Mouse (Mus musculus) c-Kit-positive CD71-positive TER-119-positive erythroid progenitor cells, embryonic 14.5 days (primary cell): Measurements from ENCODE around the gene Olfr45.
"Not testable (repeated sequence)": the region's sequence is repeated elsewhere in the genome, so short reads cannot be mapped to it uniquely, and the experiment has no call there.

Source experiments
- DNase-seq: peaks from one replicate; pipeline ENCODE4 v3.0.0-alpha.2; 2013; ENCODE audit warnings: low spot score

Olfr45 gene

GRCm38 (mm10) chr7:140681651-140682050 lies at the start of gene Olfr45:
TSS of gene Olfr45 (plus strand) at chr7:140681951.
- DNase-seq: no peak

GRCm38 (mm10) chr7:140646152-140646551 lies 35.6 kb upstream of the Olfr45 start, which contains the start of gene Olfr53:
TSS of gene Olfr53 (plus strand) at chr7:140646452.
- DNase-seq: no peak

GRCm38 (mm10) chr7:140659630-140660029 lies 22.1 kb upstream of the Olfr45 start, which contains the start of gene Olfr539:
TSS of gene Olfr539 (plus strand) at chr7:140659930.
- DNase-seq: no peak

- DNase-seq: not testable (repeated sequence)
Measured at GRCm38 (mm10) chr7:140670693-140671092, 11.1 kb upstream of the Olfr45 start.

DNA sequence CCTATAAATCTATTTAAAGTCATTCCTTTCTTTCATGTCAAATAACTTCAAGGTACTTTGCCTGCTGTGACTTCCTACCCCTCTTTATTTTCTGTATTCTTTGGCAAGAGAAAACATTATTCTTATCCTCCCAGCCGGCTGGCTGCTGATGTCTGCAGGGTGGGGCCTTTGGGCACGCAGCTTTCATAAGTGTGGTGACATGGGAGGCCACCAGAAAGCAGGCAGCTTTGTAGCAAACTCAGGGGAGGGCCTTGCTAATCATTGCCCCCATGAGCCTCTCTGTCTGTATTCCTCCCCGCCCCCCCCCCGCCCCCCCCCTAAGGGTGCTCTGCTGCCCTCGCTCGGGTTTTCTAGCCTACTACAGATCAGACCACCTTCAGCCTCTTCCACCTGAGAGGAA lies 5.9 kb upstream of the Olfr45 start:
- DNase-seq: no peak

- not testable (repeated sequence) for DNase-seq
Measured at GRCm38 (mm10) chr7:140679591-140679990, 2.2 kb upstream of the Olfr45 start.

DNA sequence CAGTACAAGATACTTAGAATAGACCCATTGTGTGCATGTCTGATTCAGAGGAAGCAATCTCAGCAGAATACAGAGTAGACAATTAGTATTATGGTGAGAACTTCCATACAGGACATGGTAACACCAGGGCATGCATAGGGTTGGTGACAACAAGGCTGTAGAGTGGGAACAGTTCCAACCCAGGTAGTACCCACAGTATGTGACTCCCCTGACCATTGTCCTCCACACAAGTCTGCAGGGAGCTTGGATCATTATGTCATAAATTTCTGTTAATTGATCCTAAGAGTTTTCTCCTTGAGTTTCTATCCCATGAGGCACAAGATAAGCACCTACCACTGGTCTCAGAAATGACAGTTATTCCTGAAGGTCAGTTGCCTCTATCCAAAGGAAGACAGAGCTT lies 15.2 kb downstream of the Olfr45 start, which contains the start of gene Olfr541:
TSS of gene Olfr541 (plus strand) at position 301 of the 400 bp plus-strand sequence.
- no peak for DNase-seq

- no peak for DNase-seq
Measured at GRCm38 (mm10) chr7:140706348-140706747, 24.6 kb downstream of the Olfr45 start.

GRCm38 (mm10) chr7:140707536-140708284 lies 26.0 kb downstream of the Olfr45 start:
- DNase-seq: no peak

- no peak for DNase-seq
Measured at GRCm38 (mm10) chr7:140717155-140718055, 35.7 kb downstream of the Olfr45 start.

GRCm38 (mm10) chr7:140721095-140721494 lies 39.3 kb downstream of the Olfr45 start:
- no peak for DNase-seq

DNA sequence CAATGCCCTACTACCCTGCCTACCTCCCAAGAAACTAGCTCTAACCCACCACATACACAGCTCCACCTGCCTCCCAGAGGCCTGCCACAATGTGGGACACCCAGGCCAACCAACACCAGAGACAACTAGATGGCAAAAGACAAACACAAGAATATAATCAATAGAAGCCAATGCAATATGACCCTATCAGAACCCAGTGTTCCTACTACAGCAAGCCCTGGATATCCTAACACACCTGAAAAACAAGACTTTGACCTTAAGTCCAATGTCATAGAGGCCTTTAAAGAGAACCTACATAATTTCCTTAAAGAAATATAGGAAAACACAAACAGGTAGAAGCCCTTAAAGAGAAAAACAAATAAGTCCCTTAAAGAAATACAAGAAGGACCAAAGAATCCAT lies 43.8 kb downstream of the Olfr45 start:
- DNase-seq: no peak

- no peak for DNase-seq
Measured at GRCm38 (mm10) chr7:140733162-140733561, 51.4 kb downstream of the Olfr45 start.
